Mouse (Mus musculus): ENCODE data around the gene Rab24. TPM values are rescaled to one million over a fixed set of nuclear protein-coding genes. Genes with fewer than 3 reads are reported as not detected.

Gene Rab24
- polyA plus RNA-seq, 1 experiment from 2014 or later, result 39.6 TPM

- Histone ChIP-seq H3K4me2 (ENCODE audit: low read depth, low read length) (peak overlapping the region; percentile 94), H3K4me3 (ENCODE audit: low read depth, low read length) (peak overlapping the region; percentile 77), H3K4me1 (ENCODE audit: insufficient read depth) (peaks cover 44% of the 10 kb centered on the region), H3K9ac (replicated peaks) (peak overlapping the region; percentile 87), H3K27ac (ENCODE audit: low read depth) (no peak overlapping the region), H3K36me3 (replicated peaks; ENCODE audit: insufficient read depth, low read length) (peaks cover 37% of the 10 kb centered on the region), H3K9me3 (ENCODE audit: low read length) (no peaks in the 10 kb centered on the region), H3K27me3 (ENCODE audit: insufficient read depth, low read length) (no peaks in the 10 kb centered on the region)
- peak; percentile 28 for ATAC-seq
- TF ChIP-seq CTCF (IDR thresholded peaks at IDR 0.05; ENCODE audit: low read depth) (peak; percentile 99), EP300 (IDR thresholded peaks at IDR 0.05; ENCODE audit: low read depth) (no peak)
- WGBS (ENCODE audit: insufficient replicate concordance), result 36% methylated on average over 7 of the region's 8 CpGs
- DNase-seq, result peak; percentile 92
Measured at GRCm38 (mm10) chr13:55327633-55328032, 5.9 kb upstream of the Rab24 start.

GRCm38 (mm10) chr13:55327169-55327568 is 5.4 kb upstream of the Rab24 start:
- WGBS (ENCODE audit: insufficient replicate concordance), result 62% methylated on average over 4 of the region's 4 CpGs
- peak overlapping the region; percentile 77; the same call in 1 of the 2 replicates for H3K4me3 ChIP-seq (ENCODE audit: low read depth, low read length)

GRCm38 (mm10) chr13:55325596-55325995 is 3.9 kb upstream of the Rab24 start:
- H3K4me2 ChIP-seq (ENCODE audit: low read depth, low read length), result 0 out of 2 replicates have a peak overlapping the region, but pooled peaks have one; percentile 5
- H3K4me3 ChIP-seq (ENCODE audit: low read depth, low read length), result no peak overlapping the region
- no peaks in the 10 kb centered on the region for H3K9me3 ChIP-seq (ENCODE audit: low read length)
- no peak overlapping the region for H3K9ac ChIP-seq (replicated peaks)
- DNase-seq (no peak), ATAC-seq (no peak)
- no peak overlapping the region for H3K27ac ChIP-seq (ENCODE audit: low read depth)
- H3K27me3 ChIP-seq (ENCODE audit: insufficient read depth, low read length), result no peaks in the 10 kb centered on the region
- H3K4me1 ChIP-seq (ENCODE audit: insufficient read depth), result peaks cover 50% of the 10 kb centered on the region
- TF ChIP-seq CTCF (IDR thresholded peaks at IDR 0.05; ENCODE audit: low read depth), result no peak
- TF ChIP-seq EP300 (IDR thresholded peaks at IDR 0.05; ENCODE audit: low read depth), result no peak
- WGBS (ENCODE audit: insufficient replicate concordance), result 79% methylated on average over 11 of the region's 11 CpGs
- H3K36me3 ChIP-seq (replicated peaks; ENCODE audit: insufficient read depth, low read length), result peaks cover 37% of the 10 kb centered on the region

More at GRCm38 (mm10) chr13:55327169-55327568, 5.4 kb upstream of the Rab24 start:
- DNase-seq (no peak), ATAC-seq (no peak)
- Histone ChIP-seq H3K27ac (ENCODE audit: low read depth) (no peak overlapping the region), H3K36me3 (replicated peaks; ENCODE audit: insufficient read depth, low read length) (peaks cover 37% of the 10 kb centered on the region), H3K4me1 (ENCODE audit: insufficient read depth) (peaks cover 44% of the 10 kb centered on the region), H3K9me3 (ENCODE audit: low read length) (no peaks in the 10 kb centered on the region), H3K4me2 (ENCODE audit: low read depth, low read length) (peak overlapping the region; percentile 94), H3K27me3 (ENCODE audit: insufficient read depth, low read length) (no peaks in the 10 kb centered on the region), H3K9ac (replicated peaks) (no peak overlapping the region)
- TF ChIP-seq CTCF (IDR thresholded peaks at IDR 0.05; ENCODE audit: low read depth), result no peak
- no peak for TF ChIP-seq EP300 (IDR thresholded peaks at IDR 0.05; ENCODE audit: low read depth)

- under 1% methylated on average over 31 of the region's 31 CpGs for WGBS (ENCODE audit: insufficient replicate concordance)
- peak overlapping the region; percentile 86 for H3K4me3 ChIP-seq (ENCODE audit: low read depth, low read length)
- TF ChIP-seq CTCF (IDR thresholded peaks at IDR 0.05; ENCODE audit: low read depth) (peak; percentile 68), EP300 (IDR thresholded peaks at IDR 0.05; ENCODE audit: low read depth) (no peak)
- peaks cover 37% of the 10 kb centered on the region for H3K4me1 ChIP-seq (ENCODE audit: insufficient read depth)
- peak; percentile 57 for ATAC-seq
- no peaks in the 10 kb centered on the region for H3K9me3 ChIP-seq (ENCODE audit: low read length)
- peaks cover 44% of the 10 kb centered on the region for H3K36me3 ChIP-seq (replicated peaks; ENCODE audit: insufficient read depth, low read length)
- peak overlapping the region; percentile 84 for H3K27ac ChIP-seq (ENCODE audit: low read depth)
- peak overlapping the region; percentile 93 for H3K4me2 ChIP-seq (ENCODE audit: low read depth, low read length)
- peak; percentile 56 for DNase-seq
- H3K9ac ChIP-seq (replicated peaks), result peak overlapping the region; percentile 90
- H3K27me3 ChIP-seq (ENCODE audit: insufficient read depth, low read length), result no peaks in the 10 kb centered on the region
Measured at GRCm38 (mm10) chr13:55322130-55322825, 532 bp upstream of the Rab24 start.

- Histone ChIP-seq H3K27me3 (ENCODE audit: insufficient read depth, low read length) (no peaks in the 10 kb centered on the region), H3K4me3 (ENCODE audit: low read depth, low read length) (peak within 1 kb of the TSS; percentile 86), H3K9me3 (ENCODE audit: low read length) (no peaks in the 10 kb centered on the region), H3K27ac (ENCODE audit: low read depth) (peak within 1 kb of the TSS; percentile 84; the same call in 1 of the 2 replicates), H3K36me3 (replicated peaks; ENCODE audit: insufficient read depth, low read length) (peaks cover 38% of the 10 kb centered on the region), H3K9ac (replicated peaks) (peak within 1 kb of the TSS; percentile 90), H3K4me1 (ENCODE audit: insufficient read depth) (peaks cover 34% of the 10 kb centered on the region), H3K4me2 (ENCODE audit: low read depth, low read length) (peak within 1 kb of the TSS; percentile 93)
- DNase-seq (no peak), ATAC-seq (no peak)
- 80% methylated on average over 4 of the region's 4 CpGs for WGBS (ENCODE audit: insufficient replicate concordance)
- TF ChIP-seq CTCF (IDR thresholded peaks at IDR 0.05; ENCODE audit: low read depth), result no peak
- no peak for TF ChIP-seq EP300 (IDR thresholded peaks at IDR 0.05; ENCODE audit: low read depth)
Measured at GRCm38 (mm10) chr13:55319931-55320533, 1.7 kb downstream of the Rab24 start, which contains the start of gene Prelid1. Gene Prelid1, plus strand, starts transcription at chr13:55320500.

GRCm38 (mm10) chr13:55318351-55318750 is 3.4 kb downstream of the Rab24 start:
- peaks cover 28% of the 10 kb centered on the region for H3K4me1 ChIP-seq (ENCODE audit: insufficient read depth)
- peak overlapping the region; percentile 49; the same call in 1 of the 2 replicates for H3K27ac ChIP-seq (ENCODE audit: low read depth)
- 66% methylated on average over 3 of the region's 3 CpGs for WGBS (ENCODE audit: insufficient replicate concordance)
- no peaks in the 10 kb centered on the region for H3K9me3 ChIP-seq (ENCODE audit: low read length)
- TF ChIP-seq CTCF (IDR thresholded peaks at IDR 0.05; ENCODE audit: low read depth) (no peak), EP300 (IDR thresholded peaks at IDR 0.05; ENCODE audit: low read depth) (no peak)
- no peak overlapping the region for H3K9ac ChIP-seq (replicated peaks)
- H3K27me3 ChIP-seq (ENCODE audit: insufficient read depth, low read length), result no peaks in the 10 kb centered on the region
- ATAC-seq (no peak), DNase-seq (no peak)
- peaks cover 42% of the 10 kb centered on the region for H3K36me3 ChIP-seq (replicated peaks; ENCODE audit: insufficient read depth, low read length)
- H3K4me2 ChIP-seq (ENCODE audit: low read depth, low read length), result peak overlapping the region; percentile 28
- no peak overlapping the region for H3K4me3 ChIP-seq (ENCODE audit: low read depth, low read length)

Data from liver, postnatal 0 days (tissue).